Mouse (Mus musculus) lung, postnatal 4 days (tissue): Measurements from ENCODE around the gene Smyd1.
"Not testable (repeated sequence)": the region's sequence is repeated elsewhere in the genome, so short reads cannot be mapped to it uniquely, and the experiment has no call there.

ENCODE experiments used
- DNase-seq, 2 experiments: peaks; one replicate each; pipeline ENCODE4 v3.0.0; 2021

Smyd1 gene

GRCm38 (mm10) chr6:71321826-71322283 is at the start of gene Smyd1:
Gene Smyd1, minus strand, starts transcription at chr6:71322233.
- DNase-seq = no peak

DNA sequence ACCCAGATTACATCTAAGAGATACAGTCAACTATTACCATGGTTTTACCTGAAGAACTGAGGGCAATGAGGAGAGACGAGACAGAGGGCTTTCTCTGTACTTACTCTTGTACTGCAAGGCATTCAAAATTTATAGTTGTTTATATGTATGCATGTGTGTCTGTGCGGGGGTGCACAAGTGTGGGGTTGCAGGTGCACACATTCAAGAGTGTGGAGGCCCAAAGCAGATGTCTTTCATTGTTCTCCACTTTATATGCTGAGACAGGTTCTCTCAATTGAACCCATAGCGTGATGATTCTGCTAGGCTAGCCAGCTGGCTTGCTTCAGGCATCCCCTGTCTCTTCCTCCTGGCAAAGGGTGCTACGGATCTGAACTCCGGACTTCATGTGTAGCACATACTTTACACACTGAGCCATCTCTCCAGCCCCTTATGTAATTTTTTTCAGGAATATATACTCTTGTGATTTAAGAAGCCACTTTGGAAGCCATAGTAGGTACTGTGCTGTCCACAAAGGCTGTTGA is 49.1 kb upstream of the Smyd1 start:
- no peak for DNase-seq

DNA sequence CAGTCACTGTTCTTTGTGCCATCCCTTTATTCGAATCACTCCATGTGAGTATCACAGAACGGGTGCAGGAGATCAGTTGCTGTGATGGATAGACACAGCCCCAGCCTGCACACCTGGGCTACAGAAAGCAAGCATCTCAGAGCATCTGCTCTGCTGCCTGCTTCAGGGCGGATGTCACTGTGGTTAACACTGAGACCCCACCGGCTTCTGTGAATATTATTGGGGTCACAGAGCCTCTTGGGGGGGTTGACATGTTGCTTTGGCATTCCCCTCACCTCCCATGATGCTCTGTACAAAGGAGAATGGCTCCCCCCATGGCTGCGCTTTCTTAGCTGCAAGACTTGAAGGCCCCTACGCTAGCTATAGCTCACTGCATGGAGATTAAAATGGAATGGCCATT is 47.4 kb upstream of the Smyd1 start:
- DNase-seq = no peak

DNA sequence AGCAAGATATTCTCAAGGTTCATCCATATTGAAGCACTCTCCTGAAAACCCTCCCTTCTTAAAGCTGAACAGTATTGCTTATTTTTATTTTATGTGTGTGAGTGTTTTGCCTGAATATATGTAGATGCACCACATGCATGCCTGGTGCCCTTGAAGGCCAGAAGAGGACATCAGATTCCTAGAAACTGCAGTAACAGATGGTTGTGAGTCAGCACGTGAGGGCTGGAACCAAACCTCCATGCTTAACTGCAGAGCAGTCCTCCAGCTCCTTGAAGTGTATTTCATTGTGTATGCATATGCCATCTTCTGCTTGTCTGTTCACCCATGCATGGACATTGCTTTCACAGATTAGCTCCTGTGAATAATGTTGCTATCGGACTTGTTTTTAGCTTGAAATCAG is 42.0 kb upstream of the Smyd1 start:
- no peak for DNase-seq

- DNase-seq = no peak
These were observed 39.2 kb upstream of the Smyd1 start for GRCm38 (mm10) chr6:71361156-71361670.

GRCm38 (mm10) chr6:71360751-71361150 is 38.7 kb upstream of the Smyd1 start:
- no peak for DNase-seq

- DNase-seq = no peak
These were observed 38.2 kb upstream of the Smyd1 start for GRCm38 (mm10) chr6:71360221-71360620.

GRCm38 (mm10) chr6:71357493-71357892 is 35.5 kb upstream of the Smyd1 start:
- DNase-seq = no peak

GRCm38 (mm10) chr6:71353722-71354121 is 31.7 kb upstream of the Smyd1 start:
- DNase-seq = no peak

DNA sequence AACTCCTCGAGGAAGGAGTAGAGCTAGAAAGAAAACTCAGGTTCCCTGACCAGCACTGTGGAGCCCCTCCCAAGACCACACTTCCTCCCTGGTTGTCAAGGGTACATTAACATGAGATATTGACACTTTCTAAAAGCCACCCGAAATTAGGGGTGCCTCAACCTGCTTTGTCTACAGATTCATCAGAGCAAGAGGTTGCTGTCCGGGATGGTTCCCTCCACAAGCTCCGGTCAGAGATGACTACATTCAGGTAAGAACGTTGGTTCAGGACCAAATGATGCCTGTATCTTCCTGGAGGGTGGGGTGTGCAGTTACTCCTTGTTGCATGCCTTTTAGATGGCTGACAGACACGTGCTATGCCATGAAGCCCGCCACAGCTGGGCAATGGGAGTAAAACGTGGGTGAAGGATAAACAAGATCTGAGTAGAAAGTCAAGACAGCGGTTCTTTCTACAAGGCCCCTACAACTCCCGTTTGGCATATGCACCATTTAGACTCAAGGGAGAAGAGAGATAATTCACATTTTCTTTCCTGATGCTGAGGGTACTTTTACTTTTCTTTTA is 30.9 kb upstream of the Smyd1 start:
- no peak for DNase-seq

GRCm38 (mm10) chr6:71352201-71352600 is 30.2 kb upstream of the Smyd1 start:
- no peak for DNase-seq

- no peak for DNase-seq
These were observed 29.2 kb upstream of the Smyd1 start for GRCm38 (mm10) chr6:71351201-71351600.

GRCm38 (mm10) chr6:71348006-71348405 is 26.0 kb upstream of the Smyd1 start:
- no peak for DNase-seq

DNA sequence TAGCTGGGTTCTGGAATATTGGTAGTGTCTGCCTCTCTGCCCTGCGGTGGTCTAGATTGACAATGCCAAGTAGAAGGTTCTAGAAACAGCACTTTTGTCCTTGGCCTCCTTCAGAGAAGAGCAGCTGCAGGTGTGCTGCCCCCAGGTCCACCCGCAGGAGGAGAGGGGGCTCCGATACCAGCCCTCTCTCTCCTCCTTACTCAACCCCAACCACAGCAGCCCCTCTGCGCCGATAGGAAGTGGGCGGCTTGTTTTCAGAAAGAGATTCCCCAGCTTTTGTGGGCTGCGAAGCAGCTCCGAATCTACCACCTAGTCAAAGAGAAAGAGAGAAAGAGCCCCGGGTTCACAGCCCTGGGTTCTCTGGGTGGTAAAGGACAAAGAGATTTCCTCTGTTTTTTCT is 19.1 kb upstream of the Smyd1 start:
- no peak for DNase-seq

DNA sequence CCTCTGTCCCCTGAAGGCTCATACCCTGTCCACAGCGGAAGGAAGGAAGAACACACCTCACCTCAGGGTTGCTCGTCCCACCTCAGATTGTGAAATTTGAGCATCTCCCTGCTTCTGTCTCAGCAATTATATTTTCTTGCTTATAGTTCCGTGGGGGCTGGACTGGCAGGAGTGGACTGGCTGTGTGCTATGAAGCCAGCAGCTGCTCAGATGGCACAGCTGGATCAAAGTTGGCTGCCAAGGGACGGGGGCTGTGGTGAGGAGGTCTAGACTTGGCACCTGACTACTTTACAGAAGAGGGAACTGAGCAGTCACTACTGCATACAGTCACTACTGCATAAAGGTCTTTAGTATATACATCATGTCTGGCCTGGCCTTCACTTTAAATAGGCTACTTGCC is 17.3 kb upstream of the Smyd1 start:
- DNase-seq = no peak

- DNase-seq = no peak
These were observed 16.9 kb upstream of the Smyd1 start for GRCm38 (mm10) chr6:71338941-71339340.

DNA sequence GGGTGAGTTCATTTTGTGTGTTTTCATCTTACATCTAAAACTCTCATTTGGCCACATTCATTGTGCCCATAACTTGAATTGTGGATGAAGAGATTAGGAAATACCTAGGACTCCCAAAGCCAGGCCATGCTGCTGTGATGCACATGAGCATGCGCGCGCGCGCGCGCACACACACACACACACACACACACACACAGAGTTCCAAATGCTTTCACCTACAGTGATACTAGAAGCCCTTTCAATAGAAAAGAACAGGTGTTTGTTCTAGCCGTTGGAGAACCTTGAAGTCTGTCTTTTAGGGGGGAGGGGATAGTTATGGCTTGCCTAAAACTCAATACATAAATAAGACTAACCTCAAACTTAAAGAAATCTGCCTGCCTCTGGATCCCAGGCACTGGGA is 15.6 kb upstream of the Smyd1 start:
- DNase-seq = no peak

DNA sequence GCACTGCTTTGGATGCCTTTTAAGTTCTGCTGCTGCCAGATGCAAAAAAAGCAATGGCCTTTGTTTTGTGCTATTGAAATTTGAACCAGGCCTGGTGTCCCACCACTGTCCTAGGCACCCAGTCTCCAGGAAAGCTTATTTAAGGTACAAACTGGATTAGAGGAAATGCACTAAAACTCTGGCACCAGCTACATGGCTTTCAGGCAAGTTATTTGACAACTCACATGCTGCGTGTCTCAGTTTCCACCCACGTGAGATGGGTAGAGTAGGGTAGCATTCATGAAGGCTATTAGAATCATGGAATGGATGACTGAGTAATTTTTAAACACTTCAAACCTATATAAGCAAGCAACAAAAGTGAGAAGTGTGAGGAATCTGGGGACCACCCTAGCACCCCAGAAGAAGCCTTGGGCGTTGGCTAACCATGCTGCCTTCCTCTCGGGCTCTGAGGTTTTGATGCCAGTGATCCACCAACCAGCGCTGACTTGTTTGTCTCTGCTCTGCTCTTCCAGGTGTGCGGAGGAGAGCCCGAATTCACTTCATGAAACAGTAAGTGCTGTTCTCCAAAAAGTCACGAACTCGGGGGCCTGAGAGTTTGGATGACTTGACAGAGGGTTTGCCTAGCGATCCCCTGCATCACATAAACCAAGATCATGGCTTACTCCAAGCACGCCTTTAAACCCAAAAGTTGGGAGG is 11.7 kb upstream of the Smyd1 start:
- no peak for DNase-seq

DNA sequence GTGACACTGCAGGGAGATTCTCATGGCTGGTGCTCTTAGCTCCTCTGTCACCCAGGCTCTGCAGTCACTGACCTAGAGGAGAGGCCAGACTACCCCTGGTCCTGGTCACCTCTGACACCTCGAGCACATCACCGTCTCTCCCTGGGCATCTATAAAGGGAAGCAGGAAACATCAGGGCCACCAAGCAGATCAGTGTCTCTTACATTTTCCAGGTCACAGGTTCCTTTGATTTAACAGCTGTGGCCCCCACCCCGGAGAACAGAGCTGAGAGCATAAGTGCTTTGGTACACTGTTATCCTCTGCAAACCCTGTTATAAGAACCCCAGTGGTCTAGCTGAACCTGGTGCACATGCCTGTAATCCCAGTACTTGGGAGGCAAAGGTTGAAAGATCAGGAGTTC is 11.0 kb upstream of the Smyd1 start:
- DNase-seq = no peak

GRCm38 (mm10) chr6:71332236-71332965 is 10.4 kb upstream of the Smyd1 start:
- no peak for DNase-seq

DNA sequence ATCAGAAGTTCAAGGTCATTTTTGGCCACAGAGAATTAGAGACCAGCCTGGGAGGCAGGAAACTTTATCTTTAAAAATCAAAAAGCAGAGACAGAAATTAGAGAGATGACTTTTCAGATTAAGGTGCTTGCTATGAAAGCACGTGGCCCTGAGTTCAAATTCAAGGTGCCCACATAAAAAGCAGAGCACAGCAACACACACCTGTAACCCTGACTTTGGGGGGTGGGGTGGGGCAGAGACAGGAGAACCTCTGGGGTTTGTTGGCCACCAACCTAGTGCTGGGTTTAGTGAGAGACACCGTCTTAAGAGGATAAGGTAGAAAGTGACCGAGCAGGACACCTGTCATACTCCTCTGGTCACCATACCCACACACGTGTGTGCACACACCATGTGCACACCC is 9.5 kb upstream of the Smyd1 start:
- not testable (repeated sequence) for DNase-seq

DNA sequence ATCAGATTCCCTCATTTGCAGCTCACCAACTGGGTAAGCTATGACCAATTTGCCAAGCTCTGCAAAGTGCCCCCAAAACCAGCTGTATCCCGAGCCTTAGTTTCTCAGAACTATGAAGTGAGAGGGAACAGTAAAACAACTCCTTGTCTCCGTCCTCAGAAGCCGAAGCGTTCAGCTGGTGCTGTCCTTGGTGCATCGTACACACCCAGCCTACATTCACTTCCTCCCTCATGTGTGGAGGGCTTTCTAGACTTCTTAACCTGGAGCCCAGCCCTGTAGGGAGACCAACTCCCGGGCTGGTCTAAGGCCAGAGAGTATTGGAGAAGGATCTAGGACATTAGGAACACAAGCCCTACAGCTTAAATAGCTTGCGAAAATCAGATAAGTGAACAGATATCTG is 8.5 kb upstream of the Smyd1 start:
- DNase-seq = no peak

DNA sequence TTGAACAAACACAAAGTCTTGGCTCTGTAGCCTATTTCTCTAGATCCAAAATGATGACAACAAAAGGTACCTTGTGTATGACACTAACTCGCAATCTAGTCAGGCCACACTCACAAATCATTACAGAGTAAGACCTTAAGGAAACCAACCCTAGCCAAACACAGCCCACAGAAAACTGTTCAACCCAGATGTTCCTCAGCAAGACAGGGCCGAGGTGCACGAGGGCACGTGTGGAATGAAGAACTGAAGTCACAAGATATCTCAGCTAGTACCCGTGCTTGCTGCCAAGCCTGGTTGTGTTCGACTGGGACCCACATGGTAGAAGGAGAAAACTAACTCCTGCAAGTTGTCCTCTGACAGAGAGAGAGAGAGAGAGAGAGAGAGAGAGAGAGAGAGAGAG is 7.8 kb upstream of the Smyd1 start:
- no peak for DNase-seq

GRCm38 (mm10) chr6:71324816-71325215 is 2.8 kb upstream of the Smyd1 start:
- no peak for DNase-seq
